Mouse (Mus musculus) lung, postnatal 4 days (tissue): ENCODE data around the gene Kcnip1.

Source experiments
- DNase-seq, 2 experiments: peaks; one replicate each; pipeline ENCODE4 v3.0.0; 2021

The Kcnip1 gene

DNA sequence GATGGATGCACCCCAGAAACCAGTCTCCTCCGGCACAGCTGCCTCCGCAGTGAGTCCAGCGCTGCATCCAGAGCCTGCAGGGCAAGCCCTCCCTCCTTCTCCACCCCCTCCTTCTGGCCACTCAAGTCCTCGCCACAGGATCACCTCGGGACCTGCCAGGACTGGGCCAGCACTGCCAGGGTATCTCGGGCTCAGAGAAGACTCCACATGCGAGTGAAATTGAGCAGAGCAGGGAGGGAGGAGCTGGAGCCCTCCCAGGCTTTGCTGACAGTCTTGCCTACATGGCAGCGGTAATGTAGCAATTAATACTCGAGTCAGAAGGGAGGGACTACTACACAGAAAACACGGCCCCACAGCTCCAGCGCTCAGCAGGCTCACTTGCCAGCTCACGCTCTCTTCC lies at the start of gene Kcnip1:
Kcnip1 (minus strand) TSS at position 215 of the 400 bp plus-strand sequence.
- peak in 1 of 2 experiments; percentile 21 for DNase-seq

DNA sequence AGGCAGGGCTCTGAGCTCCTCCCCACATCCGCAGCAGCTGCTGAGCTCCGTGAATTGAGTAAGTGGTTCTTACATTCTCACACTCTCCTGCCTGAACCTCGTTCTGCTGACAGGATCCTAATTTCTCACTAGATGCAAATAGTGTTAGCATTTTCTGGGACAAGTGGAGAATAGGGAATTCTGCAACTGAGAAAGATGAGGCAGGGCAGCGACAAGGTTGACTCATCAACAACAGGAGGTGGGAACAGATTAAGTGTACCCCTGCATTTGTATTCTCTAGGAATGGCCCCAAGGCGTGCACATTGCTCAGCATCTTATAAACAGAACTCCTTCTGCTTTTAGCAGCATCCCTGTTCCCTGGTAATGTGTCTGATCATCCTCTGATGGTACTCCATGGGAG lies 47.1 kb upstream of the Kcnip1 start:
- no peak for DNase-seq

DNA sequence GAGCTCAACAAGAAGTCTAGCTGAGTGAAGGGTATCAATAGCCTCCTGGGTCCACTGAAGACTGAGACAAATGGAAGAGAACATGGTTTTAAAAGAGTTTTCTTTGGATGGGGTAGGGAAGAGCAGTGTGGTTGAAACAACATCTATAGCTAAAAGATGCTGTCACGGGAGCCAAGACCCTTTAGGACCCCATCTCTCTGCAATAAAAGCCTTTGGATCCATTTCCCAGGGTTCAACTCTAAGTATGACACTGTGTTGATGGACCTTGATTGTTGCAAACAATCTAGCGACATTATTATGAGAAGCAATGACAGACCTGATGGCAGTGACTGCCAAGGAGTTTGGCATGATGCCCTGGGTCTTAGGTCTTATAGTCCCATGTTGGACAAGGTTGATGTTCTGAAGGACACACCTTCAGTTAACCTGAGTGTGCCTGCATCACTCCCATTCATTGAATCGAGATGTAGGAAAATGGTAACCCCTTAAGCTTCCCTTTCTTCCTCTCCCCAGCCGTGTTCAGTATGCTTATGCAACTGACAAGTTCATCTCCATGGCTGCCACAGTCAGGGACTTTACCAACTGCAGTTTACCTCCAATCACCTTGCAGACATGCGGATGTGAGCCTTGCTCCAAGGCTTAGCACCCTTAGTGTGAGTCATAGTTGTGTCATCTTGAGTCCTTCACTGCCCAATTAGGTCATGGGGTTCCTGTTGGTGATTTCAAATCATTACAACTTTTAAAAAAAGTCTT lies 43.1 kb upstream of the Kcnip1 start:
- DNase-seq = no peak

DNA sequence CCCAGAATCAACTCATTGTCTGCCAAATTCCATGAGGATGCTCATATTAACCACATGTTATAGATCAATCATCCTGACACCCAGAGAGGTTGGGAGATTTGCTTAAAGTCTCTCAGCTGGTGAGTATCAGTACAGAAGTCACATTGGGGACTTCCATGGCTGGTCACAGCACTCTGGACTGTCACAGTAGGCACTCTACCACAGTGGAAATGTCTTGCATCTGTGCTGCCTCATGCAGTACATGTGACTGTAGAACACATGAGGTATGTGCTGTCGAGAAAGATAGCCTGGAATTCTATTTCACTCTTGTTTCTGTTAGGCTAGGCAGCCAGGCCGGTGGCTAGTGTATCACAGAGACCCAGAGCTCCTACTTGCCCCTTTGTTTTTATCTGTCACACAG lies 41.8 kb upstream of the Kcnip1 start:
- DNase-seq = no peak

GRCm38 (mm10) chr11:34034008-34034505 lies 41.1 kb upstream of the Kcnip1 start:
- DNase-seq = no peak

DNA sequence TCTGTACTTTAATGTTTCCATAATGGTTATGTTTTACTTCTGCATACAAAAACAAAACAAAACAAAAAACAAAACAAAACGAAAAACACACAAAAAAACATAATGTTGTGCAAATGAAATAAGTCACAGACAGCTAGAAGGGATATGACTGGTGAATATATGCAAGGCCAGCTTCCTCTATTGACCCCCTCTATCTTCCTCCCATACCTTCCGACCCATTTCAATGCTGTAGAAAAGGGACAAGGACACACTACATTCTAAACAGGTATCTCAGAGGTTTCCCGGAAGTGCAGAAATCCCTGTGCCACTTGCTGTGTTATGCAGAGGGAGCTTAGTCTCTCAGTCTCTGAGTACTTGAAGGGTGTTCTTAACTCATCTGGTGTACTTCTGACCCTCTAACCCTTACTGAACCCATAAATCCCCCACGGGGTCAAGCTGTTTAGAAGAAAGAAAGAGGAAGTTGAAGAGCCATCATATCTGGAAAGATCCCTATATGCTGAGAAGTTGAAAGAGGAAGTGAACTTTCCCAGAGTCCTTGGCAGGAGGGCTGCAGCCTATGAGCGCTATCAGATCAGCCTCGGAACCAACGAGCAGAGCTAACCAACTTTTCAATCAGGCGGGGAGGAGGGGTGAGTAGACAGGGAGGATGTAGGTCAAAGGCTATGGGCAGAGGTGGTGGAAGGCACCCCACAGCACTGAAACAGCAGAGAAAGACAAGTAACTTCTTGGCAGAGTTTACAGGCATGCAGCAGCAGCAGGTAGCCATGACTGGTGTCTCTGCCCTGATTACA lies 38.3 kb upstream of the Kcnip1 start:
- peak; percentile 62 to 67 for DNase-seq

DNA sequence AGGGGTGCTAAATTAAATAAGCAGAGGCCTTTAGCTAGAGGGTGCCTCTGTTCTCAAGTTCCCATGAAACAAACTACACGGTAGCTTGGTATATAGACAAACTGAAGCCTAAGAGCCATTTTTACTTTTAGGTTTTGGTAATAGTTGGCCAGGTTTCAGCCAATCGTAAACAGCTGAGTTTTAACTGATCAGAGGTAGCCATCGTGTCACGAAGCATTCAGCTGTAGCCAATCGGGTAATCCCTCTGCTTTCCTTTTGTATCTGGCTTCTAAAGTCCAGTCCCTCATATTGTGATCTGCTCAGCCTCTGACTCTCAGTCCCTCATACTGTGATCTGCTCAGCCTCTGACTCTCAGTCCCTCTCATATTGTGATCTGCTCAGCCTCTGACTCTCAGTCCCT lies 36.7 kb upstream of the Kcnip1 start:
- no peak for DNase-seq

GRCm38 (mm10) chr11:34025091-34025490 lies 32.1 kb upstream of the Kcnip1 start:
- DNase-seq = no peak

GRCm38 (mm10) chr11:34012007-34012652 lies 19.2 kb upstream of the Kcnip1 start:
- no peak for DNase-seq

GRCm38 (mm10) chr11:34010859-34011172 lies 17.9 kb upstream of the Kcnip1 start:
- peak; percentile 33 to 38 for DNase-seq

DNA sequence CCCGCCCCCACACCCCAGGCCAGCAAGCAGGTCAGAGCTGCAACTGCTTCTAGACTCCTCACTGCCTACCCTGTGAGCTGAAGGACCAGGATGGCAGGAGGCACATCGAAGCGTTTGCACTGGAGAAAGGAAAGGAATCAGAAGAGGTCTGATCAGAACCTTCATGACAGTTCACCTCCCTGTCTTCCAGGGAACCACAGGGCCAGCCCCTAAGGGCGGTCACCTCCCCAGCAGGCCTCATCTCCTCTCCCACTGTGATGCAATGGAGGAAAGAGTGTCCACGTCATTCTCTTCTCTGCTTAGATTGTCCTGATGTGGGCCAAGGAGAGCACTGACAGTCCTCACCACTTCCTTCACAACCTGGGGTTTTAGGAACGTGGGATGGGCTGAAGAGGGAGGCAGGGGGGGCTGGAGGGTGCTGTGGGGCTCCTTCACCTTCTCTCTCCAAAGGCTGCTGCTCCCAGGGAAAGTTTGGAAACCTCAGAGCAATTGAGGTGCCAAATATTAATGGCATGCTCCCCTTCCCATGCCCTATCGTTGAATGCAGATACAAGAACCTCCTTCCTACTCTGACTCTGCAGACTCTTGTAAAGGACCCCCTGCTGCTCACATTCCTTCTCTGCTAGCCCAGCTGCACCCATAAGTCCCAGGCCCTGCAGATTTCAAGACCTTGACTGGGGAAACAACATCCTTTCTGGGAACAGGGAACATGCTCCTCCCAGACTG lies 17.3 kb upstream of the Kcnip1 start:
- peak; percentile 27 to 39 for DNase-seq

- DNase-seq = peak; percentile 31 to 41
Measured at GRCm38 (mm10) chr11:34009316-34010087, 16.6 kb upstream of the Kcnip1 start.

DNA sequence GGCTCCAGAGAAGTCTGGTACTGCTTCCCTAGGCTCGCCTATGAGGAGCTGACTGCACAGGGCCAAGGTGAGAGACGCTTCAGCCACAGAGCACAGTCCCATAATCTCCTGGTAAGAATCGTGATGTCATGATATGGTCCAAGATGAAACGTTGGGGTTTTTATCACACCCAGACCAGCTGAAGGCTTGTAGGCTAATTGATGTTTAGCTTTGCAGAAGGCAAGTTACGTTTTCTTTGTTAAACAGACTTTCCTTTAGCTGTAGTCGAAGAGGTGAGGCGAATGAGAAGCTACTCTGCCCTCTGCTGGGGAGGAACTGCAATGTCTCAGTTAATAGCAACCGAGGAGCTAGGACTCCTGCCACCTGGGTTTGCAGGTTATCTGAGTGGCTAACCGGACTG lies 15.8 kb upstream of the Kcnip1 start:
- peak; percentile 30 to 78 for DNase-seq

- DNase-seq = peak; percentile 28 to 44
Measured at GRCm38 (mm10) chr11:34008214-34008613, 15.3 kb upstream of the Kcnip1 start.

- no peak for DNase-seq
Measured at GRCm38 (mm10) chr11:34007616-34008015, 14.7 kb upstream of the Kcnip1 start.

DNA sequence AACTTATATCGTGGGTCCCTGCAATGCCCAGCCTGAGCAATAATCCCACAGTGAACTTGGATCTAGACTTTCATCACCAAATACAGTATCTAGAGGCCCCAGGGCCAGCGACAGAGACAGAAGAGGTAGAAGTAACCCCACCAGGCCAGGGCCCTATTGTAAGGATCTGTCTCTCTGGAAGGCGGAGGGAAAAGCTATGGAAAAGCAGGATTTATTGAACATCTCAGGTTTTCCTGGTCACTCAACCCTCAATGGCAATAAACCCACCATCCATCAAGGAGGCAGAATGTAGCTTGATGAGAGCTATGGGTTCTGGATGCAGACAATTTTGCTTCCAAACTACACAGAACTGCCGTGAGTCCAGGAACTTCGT lies 9.6 kb upstream of the Kcnip1 start:
- DNase-seq = no peak

DNA sequence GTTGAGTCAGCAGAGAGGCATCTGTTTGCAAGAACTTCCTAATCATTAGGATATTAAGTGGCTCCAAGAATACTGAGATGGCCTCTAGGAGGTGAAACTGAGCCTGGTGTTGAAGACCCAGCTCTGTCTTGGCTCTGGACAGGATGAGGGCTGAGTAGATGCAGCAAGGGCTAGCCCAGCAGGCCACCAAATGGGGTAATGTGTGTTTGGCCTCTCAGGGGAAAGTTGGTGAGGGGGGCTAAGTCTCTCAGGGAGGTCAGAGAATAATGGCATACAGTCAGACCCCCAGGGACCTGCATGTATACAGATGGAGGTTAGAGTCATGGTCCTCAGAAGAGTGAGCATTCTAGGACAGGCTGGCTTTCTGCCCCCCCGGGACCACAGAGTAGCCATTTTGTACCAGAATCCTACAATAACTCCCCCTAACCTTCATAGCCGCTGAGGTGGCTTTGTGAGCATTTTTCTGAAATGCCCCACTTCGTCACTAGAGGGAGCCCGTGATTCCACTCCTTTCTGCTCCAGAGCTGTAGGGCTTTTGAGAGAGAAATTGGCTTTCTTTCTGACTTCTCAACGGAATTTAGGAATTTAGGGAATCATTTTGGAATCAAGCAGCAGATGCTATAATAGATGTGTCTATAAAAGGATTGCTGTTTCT lies 9.1 kb upstream of the Kcnip1 start:
- peak; percentile 34 to 67 for DNase-seq

- no peak for DNase-seq
Measured at GRCm38 (mm10) chr11:34000416-34000815, 7.5 kb upstream of the Kcnip1 start.

GRCm38 (mm10) chr11:33998244-33998643 lies 5.3 kb upstream of the Kcnip1 start:
- DNase-seq = no peak

DNA sequence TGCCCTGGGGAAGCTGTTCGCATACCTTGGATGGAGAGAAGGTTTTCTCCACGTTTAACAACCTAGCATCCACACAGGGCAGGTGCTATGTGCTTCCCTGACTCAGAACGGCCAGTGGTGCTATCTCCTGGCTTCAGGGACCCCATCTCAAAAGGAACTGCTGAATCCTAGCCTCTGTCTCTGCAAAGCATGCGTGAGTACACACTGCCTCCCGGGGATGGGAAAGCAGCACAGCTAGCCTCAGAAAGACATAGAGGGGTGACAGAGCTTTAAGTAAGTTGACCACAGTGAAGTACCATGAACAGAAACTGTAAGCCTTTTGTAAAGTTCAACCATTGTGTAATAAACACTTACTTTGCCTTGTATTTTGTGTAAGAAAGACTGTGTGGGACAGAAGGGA lies 544 bp upstream of the Kcnip1 start:
- DNase-seq = no peak

- DNase-seq = no peak
Measured at GRCm38 (mm10) chr11:33990002-33990401, 3.0 kb downstream of the Kcnip1 start.

- DNase-seq = no peak
Measured at GRCm38 (mm10) chr11:33986525-33986924, 6.4 kb downstream of the Kcnip1 start.
